Mouse (Mus musculus) neural tube, embryonic 13.5 days (tissue): ENCODE data around the gene Rtbdn. TPM values are rescaled to one million over a fixed set of nuclear protein-coding genes. Genes with fewer than 3 reads are reported as not detected.

Source experiments
- ATAC-seq: fragments of 200-750 bp; cut with Nextera tagmentation; 2 replicates; pipeline ENCODE4 v1.8.0; 2017; ENCODE audit warnings: low read depth, mild to moderate bottlenecking, moderate TSS enrichment, moderate library complexity
- H3K27ac ChIP-seq: fragments of 300-500 bp; sonication (generic); replicated peaks from 2 replicates; pipeline ENCODE4 v1.5.1; 2015; ENCODE audit warnings: moderate library complexity, mild to moderate bottlenecking, inconsistent platforms
- H3K27me3 ChIP-seq: fragments of 300-500 bp; sonication (generic); 2 replicates; pipeline ENCODE4 v1.6.1; 2015; ENCODE audit warnings: mild to moderate bottlenecking, inconsistent platforms
- H3K36me3 ChIP-seq: fragments of 300-500 bp; sonication (generic); 2 replicates; pipeline ENCODE4 v1.6.1; 2015; ENCODE audit warnings: mild to moderate bottlenecking, inconsistent platforms
- H3K4me1 ChIP-seq: fragments of 300-500 bp; sonication (generic); replicated peaks from 2 replicates; pipeline ENCODE4 v1.6.1; 2015; ENCODE audit warnings: inconsistent platforms
- H3K4me2 ChIP-seq: fragments of 300-500 bp; sonication (generic); 2 replicates; pipeline ENCODE4 v1.6.1; 2015; ENCODE audit warnings: inconsistent platforms, mild to moderate bottlenecking, moderate library complexity
- H3K4me3 ChIP-seq: fragments of 300-500 bp; sonication (generic); 2 replicates; pipeline ENCODE4 v1.5.1; 2015; ENCODE audit warnings: mild to moderate bottlenecking, inconsistent platforms
- H3K9ac ChIP-seq: fragments of 300-500 bp; sonication (generic); 2 replicates; pipeline ENCODE4 v1.6.1; 2015; ENCODE audit warnings: moderate library complexity, mild to moderate bottlenecking, inconsistent platforms
- H3K9me3 ChIP-seq: fragments of 300-500 bp; sonication (generic); 2 replicates; pipeline ENCODE4 v1.6.1; 2016; ENCODE audit warnings: inconsistent platforms
- WGBS: fragments of 180-500 bp; shearing (Covaris S2); methylation state at CpG from one replicate; pipeline ENCODE4 v1.1.7; 2015; 5-methylcytosine and 5-hydroxymethylcytosine counted together
- polyA plus RNA-seq: library from polyadenylated mRNA; unstranded; fragments of >200 nt; fragmentation: Nextera tagmentation; extraction: Ambion mirVana; gene quantifications from 2 replicates; pipeline ENCODE4 v1.2.1, GENCODE M21; 2015

Gene Rtbdn
- polyA plus RNA-seq, 1 experiment from 2014 or later, result 1.6 TPM

DNA sequence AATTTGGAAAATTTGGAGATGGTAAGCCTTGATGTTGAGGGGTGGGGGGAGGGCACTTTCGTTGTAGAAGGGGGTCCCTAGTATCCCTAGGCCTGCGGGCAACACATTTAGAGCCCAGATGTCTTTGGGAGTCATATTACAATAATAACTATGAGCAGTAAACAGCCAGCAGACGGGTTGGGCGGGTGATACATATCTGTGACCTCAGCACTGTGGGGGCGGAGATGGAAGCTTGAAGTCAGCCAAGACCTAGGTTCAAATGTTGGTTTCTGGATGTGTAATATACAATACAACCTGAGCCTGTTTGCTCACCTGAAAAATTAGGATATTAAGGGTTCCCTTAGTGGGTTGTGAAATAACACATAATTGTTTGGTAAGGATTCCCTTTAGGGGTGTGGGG, 36.8 kb upstream of the Rtbdn start:
- WGBS, result 77% methylated on average over 5 of the region's 5 CpGs
- Histone ChIP-seq H3K27ac (no peak overlapping the region), H3K4me2 (0 out of 2 replicates have a peak overlapping the region, but pooled peaks have one; percentile 55), H3K4me1 (peaks cover 24% of the 10 kb centered on the region), H3K4me3 (no peak overlapping the region), H3K9ac (no peak overlapping the region), H3K9me3 (no peaks in the 10 kb centered on the region), H3K27me3 (peaks cover 63% of the 10 kb centered on the region), H3K36me3 (peaks cover 47% of the 10 kb centered on the region)
- no peak for ATAC-seq

DNA sequence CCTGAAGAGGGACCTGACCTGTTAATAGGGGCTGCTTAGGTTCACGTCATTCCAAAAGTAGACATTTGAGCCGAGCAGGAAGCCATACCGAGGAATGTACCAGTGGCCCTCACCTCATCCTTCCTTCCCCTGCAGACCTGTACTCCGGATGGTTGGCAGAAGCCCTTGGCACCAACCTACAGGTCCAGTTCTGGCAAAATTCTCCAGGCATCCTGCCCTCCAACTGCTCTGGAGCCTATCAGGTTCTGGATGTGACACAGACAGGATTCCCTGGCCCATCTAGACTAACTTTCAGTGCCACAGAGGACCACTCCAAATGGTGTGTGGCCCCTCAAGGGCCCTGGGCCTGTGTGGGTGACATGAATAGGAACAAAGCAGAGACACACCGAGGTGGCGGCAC, 36.2 kb upstream of the Rtbdn start:
- H3K9ac ChIP-seq, result no peak overlapping the region
- no peak overlapping the region for H3K4me2 ChIP-seq
- peaks cover 68% of the 10 kb centered on the region for H3K27me3 ChIP-seq
- ATAC-seq, result no peak
- peaks cover 53% of the 10 kb centered on the region for H3K36me3 ChIP-seq
- no peak overlapping the region for H3K27ac ChIP-seq
- H3K4me3 ChIP-seq, result no peak overlapping the region
- 90% methylated on average over 6 of the region's 6 CpGs for WGBS
- no peaks in the 10 kb centered on the region for H3K9me3 ChIP-seq
- H3K4me1 ChIP-seq, result peaks cover 24% of the 10 kb centered on the region

DNA sequence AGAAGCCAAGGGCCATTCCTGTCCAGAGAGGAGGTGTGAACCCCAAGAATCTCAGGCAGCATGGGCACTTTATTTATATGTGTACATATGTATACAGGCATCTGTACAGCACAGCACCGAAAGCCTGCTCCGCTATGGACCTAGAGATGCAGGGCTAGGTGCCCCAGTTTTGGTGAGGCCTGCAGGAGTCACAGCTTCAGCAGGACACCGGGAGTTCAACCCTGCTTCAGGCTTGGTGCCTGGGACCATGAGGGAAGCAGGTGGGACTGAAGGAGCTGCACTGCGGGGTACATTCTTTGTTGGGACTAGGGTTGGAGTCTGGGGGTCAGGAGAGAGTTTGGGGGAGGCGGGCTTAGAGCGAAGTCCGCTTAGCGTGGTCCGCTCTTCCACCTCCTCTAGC, 34.9 kb upstream of the Rtbdn start:
- H3K9ac ChIP-seq, result no peak overlapping the region
- H3K27ac ChIP-seq, result no peak overlapping the region
- H3K9me3 ChIP-seq, result no peaks in the 10 kb centered on the region
- no peak for ATAC-seq
- peaks cover 81% of the 10 kb centered on the region for H3K27me3 ChIP-seq
- no peak overlapping the region for H3K4me3 ChIP-seq
- 74% methylated on average over 9 of the region's 9 CpGs for WGBS
- H3K4me2 ChIP-seq, result no peak overlapping the region
- peaks cover 24% of the 10 kb centered on the region for H3K4me1 ChIP-seq
- peaks cover 66% of the 10 kb centered on the region for H3K36me3 ChIP-seq

DNA sequence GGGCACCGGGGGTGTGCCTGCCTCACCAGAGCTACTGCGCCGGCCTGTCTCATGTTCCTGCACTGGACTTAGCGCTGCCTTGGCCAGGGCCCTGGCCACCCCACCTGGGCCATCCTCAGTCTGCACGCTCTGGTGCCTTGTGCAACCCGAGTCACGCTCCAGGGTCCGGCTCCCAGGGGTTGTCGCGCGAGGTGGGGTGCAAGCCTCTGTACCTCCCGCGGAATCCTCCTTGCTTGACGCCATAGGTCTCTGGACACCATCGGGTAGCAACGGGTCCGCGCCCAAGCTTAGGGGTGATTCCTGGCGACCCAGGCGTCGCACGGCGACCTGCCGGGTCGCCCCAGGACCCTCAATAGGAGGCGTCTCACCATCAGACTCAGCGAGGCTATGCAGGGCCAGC, 34.4 kb upstream of the Rtbdn start:
- ATAC-seq, result no peak
- no peaks in the 10 kb centered on the region for H3K9me3 ChIP-seq
- H3K36me3 ChIP-seq, result peaks cover 71% of the 10 kb centered on the region
- 17% methylated on average over 27 of the region's 27 CpGs for WGBS
- H3K27ac ChIP-seq, result no peak overlapping the region
- peaks cover 24% of the 10 kb centered on the region for H3K4me1 ChIP-seq
- H3K4me2 ChIP-seq, result peak overlapping the region; percentile 51
- no peak overlapping the region for H3K9ac ChIP-seq
- H3K4me3 ChIP-seq, result no peak overlapping the region
- peaks cover 86% of the 10 kb centered on the region for H3K27me3 ChIP-seq

DNA sequence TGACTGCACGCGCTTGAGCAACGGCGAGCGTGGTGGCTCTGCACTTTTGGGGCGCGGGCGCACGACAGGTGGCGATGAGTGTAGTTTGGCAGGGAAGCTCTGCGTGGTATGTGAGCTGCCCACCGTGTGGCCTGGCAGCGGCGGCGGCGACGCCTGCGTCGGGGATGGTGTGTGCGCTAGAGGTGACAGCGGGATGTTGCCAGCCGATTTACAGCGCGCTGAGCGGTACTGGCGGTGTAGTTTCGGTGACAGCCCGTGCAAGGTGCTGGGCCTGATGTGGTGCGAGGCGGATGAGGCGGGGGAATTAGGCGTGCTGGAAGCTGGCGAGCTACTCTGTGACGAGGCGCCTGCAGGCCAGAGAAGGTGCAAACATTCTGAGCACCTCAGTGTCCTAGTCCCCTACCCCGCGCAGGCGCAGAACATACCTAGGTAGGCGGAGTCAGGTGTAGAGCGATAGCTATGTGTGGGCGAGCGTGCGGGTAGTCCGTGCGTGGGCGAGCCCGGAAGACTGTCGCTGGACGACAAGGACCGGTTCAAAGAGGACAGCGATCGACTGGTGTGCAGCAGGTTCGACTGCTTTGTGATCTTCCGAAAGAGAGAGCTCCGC, 33.8 kb upstream of the Rtbdn start:
- Histone ChIP-seq H3K4me3 (peak overlapping the region; percentile 22), H3K36me3 (peaks cover 78% of the 10 kb centered on the region), H3K27ac (no peak overlapping the region), H3K4me1 (peaks cover 24% of the 10 kb centered on the region), H3K27me3 (peaks cover 92% of the 10 kb centered on the region), H3K9ac (no peak overlapping the region), H3K9me3 (no peaks in the 10 kb centered on the region), H3K4me2 (peak overlapping the region; percentile 51)
- WGBS, result 3% methylated on average over 55 of the region's 55 CpGs
- no peak for ATAC-seq

DNA sequence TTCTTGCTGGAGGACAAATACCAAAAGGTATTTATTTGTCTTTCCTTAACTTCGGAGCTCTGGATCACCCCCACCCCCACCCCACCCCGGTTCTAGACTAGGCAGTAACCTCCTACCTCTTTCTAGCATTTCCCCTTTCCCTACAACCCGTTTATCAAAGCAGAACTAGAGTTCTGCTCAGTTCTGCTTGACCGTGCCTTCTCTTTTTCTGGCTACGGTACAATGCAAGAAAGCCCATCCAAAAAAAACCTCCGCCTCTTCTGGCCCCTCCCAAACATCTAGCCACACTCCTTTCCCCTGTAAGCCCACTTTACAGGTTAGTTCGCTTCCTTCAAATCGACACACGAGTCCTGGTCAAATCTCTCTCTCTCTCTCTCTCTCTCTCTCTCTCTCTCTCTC, 33.3 kb upstream of the Rtbdn start:
- 21% methylated on average over 9 of the region's 9 CpGs for whole genome bisulfite sequencing
- peaks cover 22% of the 10 kb centered on the region for H3K4me1 ChIP-seq
- no peak overlapping the region for H3K9ac ChIP-seq
- H3K4me3 ChIP-seq, result peak overlapping the region; percentile 22
- H3K27me3 ChIP-seq, result peaks cover 97% of the 10 kb centered on the region
- no peaks in the 10 kb centered on the region for H3K9me3 ChIP-seq
- H3K4me2 ChIP-seq, result peak overlapping the region; percentile 51
- H3K27ac ChIP-seq, result no peak overlapping the region
- H3K36me3 ChIP-seq, result peaks cover 83% of the 10 kb centered on the region
- ATAC-seq, result no peak

DNA sequence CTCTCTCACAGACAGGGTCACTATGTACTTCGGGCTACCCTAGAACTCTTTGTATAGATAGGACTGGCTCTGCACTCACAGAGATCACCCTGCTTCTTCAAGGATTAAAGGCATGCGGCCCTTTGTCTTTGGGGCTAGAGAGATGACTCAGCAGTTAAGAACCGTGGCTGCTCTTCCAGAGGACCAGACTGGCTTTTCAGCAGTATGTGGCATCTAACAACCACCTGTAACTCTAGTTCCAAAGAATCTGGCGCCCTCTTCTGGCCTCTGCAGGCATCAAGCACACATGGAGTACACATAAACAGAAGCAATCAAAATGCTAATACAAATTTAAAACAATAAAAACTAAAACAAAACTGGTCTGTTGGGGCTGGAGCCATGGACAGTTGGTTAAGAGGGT, 32.8 kb upstream of the Rtbdn start:
- Histone ChIP-seq H3K27ac (no peak overlapping the region), H3K4me2 (no peak overlapping the region), H3K4me1 (peaks cover 17% of the 10 kb centered on the region), H3K4me3 (no peak overlapping the region), H3K9me3 (no peaks in the 10 kb centered on the region), H3K36me3 (peaks cover 87% of the 10 kb centered on the region), H3K9ac (no peak overlapping the region), H3K27me3 (peaks cover 100% of the 10 kb centered on the region)
- WGBS, result 33% methylated on average over 4 of the region's 4 CpGs
- ATAC-seq, result no peak

DNA sequence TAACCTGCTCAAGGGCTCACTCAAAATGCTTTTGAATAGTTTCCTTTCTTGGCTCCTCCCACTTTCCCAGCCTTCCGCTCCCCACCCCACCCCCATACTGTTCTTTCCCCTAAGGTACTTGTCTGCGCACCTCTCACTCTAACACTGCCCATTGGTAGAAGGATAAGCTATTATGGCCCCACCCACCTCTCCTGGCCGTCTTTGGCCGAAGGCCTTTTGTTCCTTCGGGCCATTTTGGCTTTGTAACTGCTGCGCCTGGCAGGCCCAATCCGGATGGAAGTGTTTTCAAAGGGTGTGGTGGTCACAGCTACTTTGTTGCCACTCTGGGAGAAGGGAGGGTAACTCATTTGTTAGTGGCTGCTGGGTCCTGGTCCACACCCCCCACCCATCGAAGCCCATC, 31.5 kb upstream of the Rtbdn start:
- no peak overlapping the region for H3K4me2 ChIP-seq
- WGBS, result 83% methylated on average over 8 of the region's 8 CpGs
- no peak overlapping the region for H3K27ac ChIP-seq
- ATAC-seq, result no peak
- H3K4me3 ChIP-seq, result no peak overlapping the region
- peaks cover 100% of the 10 kb centered on the region for H3K27me3 ChIP-seq
- peaks cover 94% of the 10 kb centered on the region for H3K36me3 ChIP-seq
- H3K4me1 ChIP-seq, result peaks cover 11% of the 10 kb centered on the region; the same call in 1 of the 2 replicates
- no peaks in the 10 kb centered on the region for H3K9me3 ChIP-seq
- H3K9ac ChIP-seq, result no peak overlapping the region

DNA sequence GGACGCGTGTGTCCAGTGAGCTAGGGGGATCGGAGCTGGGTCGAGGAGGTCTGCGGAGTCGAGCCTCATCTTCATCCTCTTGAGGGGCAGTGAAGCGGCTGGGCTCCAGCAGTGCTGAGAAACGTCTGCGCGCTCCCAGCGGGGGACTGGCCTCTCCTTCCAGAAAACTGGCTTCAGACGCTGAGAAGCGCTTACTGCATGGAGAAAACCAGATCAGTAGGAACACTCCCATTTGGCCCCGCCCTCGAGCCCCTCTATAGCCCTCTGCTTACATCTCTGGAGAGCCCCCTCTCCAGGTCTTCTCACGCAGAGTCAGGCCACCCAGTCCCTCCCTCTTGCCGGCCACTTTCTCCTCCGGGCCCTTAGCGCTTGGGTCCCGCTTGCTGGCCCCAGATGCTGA, 29.0 kb upstream of the Rtbdn start:
- Histone ChIP-seq H3K4me2 (no peak overlapping the region), H3K36me3 (peaks cover 95% of the 10 kb centered on the region), H3K4me3 (no peak overlapping the region), H3K4me1 (peaks cover 8% of the 10 kb centered on the region; the same call in 1 of the 2 replicates), H3K27ac (no peak overlapping the region), H3K27me3 (peaks cover 93% of the 10 kb centered on the region), H3K9ac (no peak overlapping the region), H3K9me3 (no peaks in the 10 kb centered on the region)
- WGBS, result 32% methylated on average over 20 of the region's 20 CpGs
- no peak for ATAC-seq

DNA sequence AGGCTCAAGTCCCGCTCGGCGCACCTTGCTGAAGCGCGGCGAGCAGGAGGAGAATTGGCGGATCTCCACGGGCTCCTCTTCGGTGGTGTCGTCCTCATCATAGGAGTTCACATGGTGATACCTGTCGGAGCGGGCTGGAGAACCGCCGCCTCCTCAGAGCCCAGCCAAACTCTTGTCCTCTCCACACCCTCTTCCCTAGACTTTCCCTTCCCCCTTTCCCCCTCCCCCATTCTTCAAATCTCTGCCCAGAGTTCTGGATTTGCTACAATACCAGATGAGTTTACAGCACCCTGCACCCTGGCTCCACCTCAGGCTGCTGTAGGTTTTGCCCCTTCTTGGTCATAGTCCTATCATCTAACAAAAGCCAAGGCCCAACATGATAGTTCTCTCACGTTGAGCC, 28.1 kb upstream of the Rtbdn start:
- ATAC-seq, result no peak
- WGBS, result 91% methylated on average over 15 of the region's 15 CpGs
- no peak overlapping the region for H3K4me3 ChIP-seq
- no peak overlapping the region for H3K27ac ChIP-seq
- H3K27me3 ChIP-seq, result peaks cover 85% of the 10 kb centered on the region
- H3K4me1 ChIP-seq, result no peaks in the 10 kb centered on the region
- H3K9me3 ChIP-seq, result no peaks in the 10 kb centered on the region
- H3K36me3 ChIP-seq, result peaks cover 96% of the 10 kb centered on the region
- H3K4me2 ChIP-seq, result no peak overlapping the region
- H3K9ac ChIP-seq, result no peak overlapping the region

DNA sequence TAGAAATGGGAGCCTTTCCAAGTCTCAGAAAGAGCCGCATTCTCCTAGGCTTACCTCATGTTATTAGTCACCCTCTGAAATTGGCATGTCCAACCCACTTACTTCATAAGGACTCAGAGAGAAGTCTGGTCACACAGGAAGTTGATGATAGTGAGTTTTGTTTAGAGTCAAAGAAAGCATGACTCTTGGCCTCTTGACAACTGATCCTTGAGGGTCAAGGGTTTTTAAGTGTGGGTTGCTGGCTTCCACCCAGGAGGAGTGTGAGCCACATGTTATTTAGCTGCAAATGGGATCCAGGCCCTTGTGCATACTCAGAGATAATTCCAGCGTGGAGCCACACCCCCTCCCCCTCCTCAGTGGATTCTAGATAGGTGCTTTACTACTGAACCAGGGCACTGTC, 25.2 kb upstream of the Rtbdn start:
- Histone ChIP-seq H3K4me2 (no peak overlapping the region), H3K27me3 (peaks cover 58% of the 10 kb centered on the region), H3K4me3 (no peak overlapping the region), H3K9me3 (no peaks in the 10 kb centered on the region), H3K27ac (no peak overlapping the region), H3K4me1 (no peaks in the 10 kb centered on the region), H3K9ac (no peak overlapping the region), H3K36me3 (peaks cover 95% of the 10 kb centered on the region)
- WGBS, result 85% methylated on average over 2 of the region's 2 CpGs
- no peak for ATAC-seq

DNA sequence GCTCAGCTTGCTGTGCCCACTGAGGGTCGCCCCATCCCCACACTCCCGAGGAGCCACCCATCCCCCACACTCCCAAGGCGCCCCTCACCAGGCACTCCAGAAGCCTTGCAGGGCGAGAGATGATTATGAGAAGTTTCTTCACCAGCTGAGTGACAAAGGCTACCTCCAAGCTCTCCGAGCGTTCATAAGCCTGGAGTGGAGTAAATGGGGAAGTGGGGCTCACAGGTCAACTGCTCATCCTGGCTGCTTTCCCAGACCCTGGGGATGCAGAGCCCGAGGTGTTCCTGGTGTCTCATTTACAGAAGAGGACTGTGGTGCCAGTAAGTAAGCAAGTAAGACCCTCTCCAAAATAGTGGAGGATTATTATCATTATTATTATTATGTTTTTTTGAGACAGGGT, 21.2 kb upstream of the Rtbdn start:
- Histone ChIP-seq H3K36me3 (peaks cover 85% of the 10 kb centered on the region), H3K9me3 (no peaks in the 10 kb centered on the region), H3K9ac (no peak overlapping the region), H3K27me3 (peaks cover 47% of the 10 kb centered on the region), H3K4me3 (no peak overlapping the region), H3K4me1 (peaks cover 12% of the 10 kb centered on the region), H3K27ac (no peak overlapping the region), H3K4me2 (no peak overlapping the region)
- no peak for ATAC-seq
- 67% methylated on average over 7 of the region's 7 CpGs for WGBS

DNA sequence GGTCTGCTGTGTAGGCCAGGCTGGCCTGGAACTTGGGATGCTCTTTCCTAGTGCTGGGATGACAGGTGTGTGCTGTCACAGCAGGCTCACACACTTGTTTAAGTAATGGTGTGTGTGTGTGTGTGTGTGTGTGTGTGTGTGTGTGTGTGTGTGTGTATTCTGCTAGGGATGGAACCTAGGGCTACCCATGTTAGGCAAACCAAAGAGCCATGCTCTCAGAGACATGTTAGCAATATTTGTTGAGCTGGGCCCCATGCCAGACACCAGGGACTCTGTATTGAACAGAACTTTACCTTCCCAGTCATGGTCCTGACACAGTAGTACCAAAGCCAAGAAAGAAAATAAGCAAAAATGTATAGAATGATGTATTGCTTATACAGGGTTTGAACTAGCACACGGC, 19.3 kb upstream of the Rtbdn start:
- H3K4me3 ChIP-seq, result no peak overlapping the region
- H3K36me3 ChIP-seq, result peaks cover 84% of the 10 kb centered on the region
- no peaks in the 10 kb centered on the region for H3K9me3 ChIP-seq
- no peak overlapping the region for H3K9ac ChIP-seq
- H3K4me2 ChIP-seq, result no peak overlapping the region
- ATAC-seq, result no peak
- H3K27ac ChIP-seq, result no peak overlapping the region
- peaks cover 12% of the 10 kb centered on the region for H3K4me1 ChIP-seq
- H3K27me3 ChIP-seq, result peaks cover 46% of the 10 kb centered on the region
- WGBS, result 86% methylated on average over 1 of the region's 1 CpGs
